Mouse (Mus musculus) midbrain, embryonic 10.5 days (tissue): Measurements from ENCODE around the gene Asb2. TPM values are rescaled to one million over a fixed set of nuclear protein-coding genes. Genes with fewer than 3 reads are reported as not detected.

Source experiments
- DNase-seq: peaks from one replicate; pipeline ENCODE4 v3.0.0-alpha.2; 2017; ENCODE audit warnings: low spot score
- H3K27ac ChIP-seq: fragments of 300-500 bp; sonication (generic); replicated peaks from 2 replicates; pipeline ENCODE4 v1.5.1; 2016; ENCODE audit warnings: mild to moderate bottlenecking
- H3K27me3 ChIP-seq: fragments of 300-500 bp; sonication (generic); 2 replicates; pipeline ENCODE4 v1.6.1; 2016; ENCODE audit warnings: low read depth, mild to moderate bottlenecking; ENCODE audit not compliant: poor library complexity, severe bottlenecking
- H3K36me3 ChIP-seq: fragments of 300-500 bp; sonication (generic); 2 replicates; pipeline ENCODE4 v1.6.1; 2016; ENCODE audit warnings: mild to moderate bottlenecking, moderate library complexity
- H3K4me1 ChIP-seq: fragments of 300-500 bp; sonication (generic); 2 replicates; pipeline ENCODE4 v1.6.1; 2016
- H3K4me3 ChIP-seq: fragments of 300-500 bp; sonication (generic); 2 replicates; pipeline ENCODE4 v1.5.1; 2016; ENCODE audit warnings: mild to moderate bottlenecking, moderate library complexity
- H3K9me3 ChIP-seq: fragments of 300-500 bp; sonication (generic); replicated peaks from 2 replicates; pipeline ENCODE4 v1.6.1; 2016; ENCODE audit warnings: mild to moderate bottlenecking
- WGBS: fragments of 180-500 bp; shearing (Covaris S2); methylation state at CpG from one replicate; pipeline ENCODE4 v1.1.7; 2016; 5-methylcytosine and 5-hydroxymethylcytosine counted together
- polyA plus RNA-seq: library from polyadenylated mRNA; unstranded; fragments of >200 nt; fragmentation: Nextera tagmentation; extraction: Ambion mirVana; gene quantifications from 2 replicates; pipeline ENCODE4 v1.2.1, GENCODE M21; 2016

The Asb2 gene
- polyA plus RNA-seq, 1 experiment from 2014 or later, result 0.53 TPM

DNA sequence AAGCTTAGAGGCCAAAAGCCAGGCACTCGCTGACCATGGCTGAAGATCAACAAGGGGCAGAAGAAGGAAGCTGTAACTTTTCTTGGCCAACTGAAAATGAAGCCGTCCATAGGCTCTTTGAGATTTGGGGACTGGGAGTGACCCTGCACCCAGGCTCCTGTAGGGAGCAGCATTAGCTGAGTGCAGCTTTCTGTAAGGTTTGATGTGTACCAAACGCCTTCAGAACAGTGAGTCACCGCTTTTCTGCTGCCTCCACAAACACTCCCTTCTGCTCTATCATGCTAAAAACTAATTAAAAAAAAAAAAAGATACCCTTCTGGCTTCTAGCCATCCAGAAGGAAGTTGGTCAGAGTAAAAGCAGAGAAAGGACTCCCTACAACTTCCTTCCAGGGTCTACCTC, 79.4 kb downstream of the Asb2 start:
- H3K27ac ChIP-seq, result no peak overlapping the region
- DNase-seq, result no peak
- H3K4me3 ChIP-seq, result no peak overlapping the region
- H3K36me3 ChIP-seq, result no peaks in the 10 kb centered on the region
- H3K4me1 ChIP-seq, result no peaks in the 10 kb centered on the region
- 77% methylated on average over 4 of the region's 4 CpGs for WGBS
- H3K9me3 ChIP-seq, result peaks cover 12% of the 10 kb centered on the region; the same call in 1 of the 2 replicates
- no peaks in the 10 kb centered on the region for H3K27me3 ChIP-seq

GRCm38 (mm10) chr12:103273732-103274131, 82.1 kb downstream of the Asb2 start:
- H3K4me3 ChIP-seq, result no peak overlapping the region
- no peaks in the 10 kb centered on the region for H3K27me3 ChIP-seq
- peaks cover 12% of the 10 kb centered on the region; the same call in 1 of the 2 replicates for H3K9me3 ChIP-seq
- DNase-seq, result no peak
- no peak overlapping the region for H3K27ac ChIP-seq
- H3K4me1 ChIP-seq, result no peaks in the 10 kb centered on the region
- no peaks in the 10 kb centered on the region for H3K36me3 ChIP-seq
- 91% methylated on average over 2 of the region's 2 CpGs for WGBS

- 66% methylated on average over 6 of the region's 6 CpGs for WGBS
- no peaks in the 10 kb centered on the region for H3K27me3 ChIP-seq
- H3K4me3 ChIP-seq, result no peak overlapping the region
- H3K27ac ChIP-seq, result no peak overlapping the region
- H3K4me1 ChIP-seq, result peaks cover 2% of the 10 kb centered on the region; the same call in 1 of the 2 replicates
- DNase-seq, result no peak
- H3K36me3 ChIP-seq, result no peaks in the 10 kb centered on the region
- peaks cover 8% of the 10 kb centered on the region; the same call in 1 of the 2 replicates for H3K9me3 ChIP-seq
Measured at GRCm38 (mm10) chr12:103273051-103273450, 82.8 kb downstream of the Asb2 start.

GRCm38 (mm10) chr12:103272176-103272575, 83.6 kb downstream of the Asb2 start:
- 89% methylated on average over 3 of the region's 3 CpGs for WGBS

More at GRCm38 (mm10) chr12:103272176-103272575, 83.6 kb downstream of the Asb2 start:
- Histone ChIP-seq H3K9me3 (no peaks in the 10 kb centered on the region), H3K36me3 (no peaks in the 10 kb centered on the region), H3K4me3 (no peak overlapping the region), H3K4me1 (peaks cover 4% of the 10 kb centered on the region; the same call in 1 of the 2 replicates), H3K27ac (no peak overlapping the region), H3K27me3 (no peaks in the 10 kb centered on the region)
- no peak for DNase-seq

Other genes starting within 250 kb of the Asb2 start
- 1.5 and 1.8 TPM in 2 replicates for gene Prima1, start 113.9 kb downstream of the Asb2 start, polyA plus RNA-seq
- 52.7 and 54.9 TPM in 2 replicates for gene Fam181a, start 45.0 kb downstream of the Asb2 start, polyA plus RNA-seq
- gene Otub2, start 32.7 kb upstream of the Asb2 start, polyA plus RNA-seq, result 11.8 and 12.7 TPM in 2 replicates
- gene 9330161L09Rik, start 51.8 kb upstream of the Asb2 start, polyA plus RNA-seq, result 0.47 and 0.89 TPM in 2 replicates
- 100 and 101 TPM in 2 replicates for gene Ddx24, start 69.8 kb upstream of the Asb2 start, polyA plus RNA-seq
- gene Ifi27, start 78.2 kb upstream of the Asb2 start, polyA plus RNA-seq, result 0.75 and 1.4 TPM in 2 replicates
- gene Ifi27l2a, start 87.7 kb upstream of the Asb2 start, polyA plus RNA-seq, result 0.48 and 1.4 TPM in 2 replicates
- not detected in 2 replicates for gene Ifi27l2b, start 101.2 kb upstream of the Asb2 start, polyA plus RNA-seq
- gene Ppp4r4, start 176.3 kb upstream of the Asb2 start, polyA plus RNA-seq, result 2.6 and 3.4 TPM in 2 replicates